Mouse (Mus musculus): ENCODE results near the gene Ttc27. TPM values are rescaled to one million over a fixed set of nuclear protein-coding genes. Genes with fewer than 3 reads are reported as not detected.

Gene Ttc27
- total and polyA plus RNA-seq, 2 experiments from 2014 or later: 12.2 to 12.9 TPM

DNA sequence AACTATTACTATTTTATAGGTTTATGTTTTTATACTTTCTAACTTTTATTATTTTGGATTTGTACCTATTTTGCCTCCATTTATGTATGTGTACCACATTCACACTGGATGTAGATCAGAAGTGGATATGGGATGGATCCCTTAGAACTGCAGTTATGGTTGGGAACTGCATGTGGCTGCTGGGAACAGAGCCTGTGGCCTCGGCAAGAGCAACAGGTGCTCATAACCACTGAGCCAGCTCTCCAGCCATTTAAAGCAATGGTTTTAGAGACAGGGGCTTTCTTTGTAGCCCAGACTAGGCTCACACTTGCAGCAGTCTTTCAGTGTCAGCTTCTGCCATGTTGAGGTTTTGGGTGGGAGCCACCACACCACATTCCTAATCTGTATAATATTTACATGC, 32.1 kb downstream of the Ttc27 start:
- DNase-seq (ENCODE audit: low spot score): no peak
- H3K4me3 ChIP-seq (ENCODE audit: low read length): no peak overlapping the region
- TF ChIP-seq CTCF (IDR thresholded peaks at IDR 0.05; ENCODE audit: low read depth): no peak
- no peaks in the 10 kb centered on the region for H3K9me3 ChIP-seq (ENCODE audit: low read length)
- 77% methylated on average over 1 of the region's 1 CpGs for WGBS
- no peaks in the 10 kb centered on the region; the same call in 1 of the 2 replicates for H3K36me3 ChIP-seq (ENCODE audit: insufficient read depth, low read length)
- no peak overlapping the region for H3K9ac ChIP-seq (replicated peaks; ENCODE audit: low read length)
- no peak for ATAC-seq
- no peak overlapping the region for H3K4me2 ChIP-seq (ENCODE audit: low read depth, low read length)
- no peak overlapping the region for H3K27ac ChIP-seq
- H3K4me1 ChIP-seq (ENCODE audit: insufficient read depth, low read length): no peaks in the 10 kb centered on the region
- H3K27me3 ChIP-seq (ENCODE audit: insufficient read depth, low read length): no peaks in the 10 kb centered on the region

DNA sequence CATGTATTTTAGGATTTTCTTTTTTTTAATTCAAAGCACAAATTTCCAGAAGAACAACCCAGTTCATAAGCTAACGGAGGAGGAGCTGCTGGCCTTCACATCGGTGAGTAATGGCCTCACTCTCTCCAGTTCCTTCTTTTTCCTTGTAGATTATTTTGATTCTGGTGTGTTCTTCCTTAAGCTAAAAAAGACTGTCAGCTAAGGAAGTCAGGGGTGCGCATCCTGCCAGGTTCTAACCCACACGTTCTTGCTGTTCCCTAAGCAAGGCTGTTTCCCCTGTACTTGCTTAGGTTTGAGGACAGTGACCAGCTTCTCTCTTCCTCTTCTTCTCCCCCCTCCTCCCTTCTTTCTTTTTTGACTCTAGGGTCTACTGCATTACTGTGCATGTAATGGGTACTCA, 33.5 kb downstream of the Ttc27 start:
- no peak for DNase-seq (ENCODE audit: low spot score)
- Histone ChIP-seq H3K27ac (no peak overlapping the region), H3K27me3 (ENCODE audit: insufficient read depth, low read length) (no peaks in the 10 kb centered on the region), H3K36me3 (ENCODE audit: insufficient read depth, low read length) (no peaks in the 10 kb centered on the region; the same call in 1 of the 2 replicates), H3K9me3 (ENCODE audit: low read length) (no peaks in the 10 kb centered on the region), H3K4me2 (ENCODE audit: low read depth, low read length) (no peak overlapping the region), H3K9ac (replicated peaks; ENCODE audit: low read length) (no peak overlapping the region), H3K4me3 (ENCODE audit: low read length) (no peak overlapping the region), H3K4me1 (ENCODE audit: insufficient read depth, low read length) (no peaks in the 10 kb centered on the region)
- WGBS: 86% methylated on average over 4 of the region's 4 CpGs
- no peak for TF ChIP-seq CTCF (IDR thresholded peaks at IDR 0.05; ENCODE audit: low read depth)
- ATAC-seq: no peak

DNA sequence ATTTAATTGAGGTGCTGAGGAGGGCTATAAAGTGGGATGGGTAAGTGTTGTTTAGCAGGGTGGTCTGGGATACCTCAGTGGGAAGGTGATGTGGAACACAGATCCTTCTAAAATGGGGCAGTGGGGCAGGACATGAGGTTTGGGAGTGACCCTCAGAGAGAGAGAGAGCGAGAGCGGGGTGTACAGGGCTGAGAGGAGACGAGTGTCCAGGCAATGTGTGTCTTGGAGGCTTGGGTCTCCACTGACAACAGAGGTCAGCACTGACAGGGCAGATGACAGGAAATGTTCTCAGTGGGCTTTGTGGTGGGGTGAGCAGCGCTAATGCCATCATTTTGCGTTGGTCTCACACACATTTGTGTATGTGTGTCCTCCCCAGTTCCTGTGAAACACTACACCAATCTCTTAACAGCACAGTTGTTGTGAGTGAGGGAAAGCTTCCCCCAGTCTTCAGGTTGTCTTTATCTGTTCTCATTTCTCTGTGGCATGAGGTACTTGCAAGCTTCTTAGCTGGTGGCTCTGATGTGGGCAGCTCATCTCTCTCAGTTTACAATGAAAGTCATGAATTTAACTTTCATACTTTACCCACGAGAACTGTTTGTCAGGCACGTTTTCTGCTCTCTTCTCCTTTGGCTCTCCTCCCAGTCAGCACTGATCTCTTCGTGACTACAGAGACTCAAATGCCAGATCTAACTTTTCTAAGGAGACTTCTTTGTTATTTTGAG, 35.5 kb downstream of the Ttc27 start:
- 76% methylated on average over 8 of the region's 8 CpGs for WGBS
- no peaks in the 10 kb centered on the region for H3K4me1 ChIP-seq (ENCODE audit: insufficient read depth, low read length)
- TF ChIP-seq CTCF (IDR thresholded peaks at IDR 0.05; ENCODE audit: low read depth): no peak
- H3K36me3 ChIP-seq (ENCODE audit: insufficient read depth, low read length): no peaks in the 10 kb centered on the region; the same call in 1 of the 2 replicates
- no peak overlapping the region for H3K9ac ChIP-seq (replicated peaks; ENCODE audit: low read length)
- no peaks in the 10 kb centered on the region for H3K27me3 ChIP-seq (ENCODE audit: insufficient read depth, low read length)
- no peak for DNase-seq (ENCODE audit: low spot score)
- no peak overlapping the region for H3K4me2 ChIP-seq (ENCODE audit: low read depth, low read length)
- H3K27ac ChIP-seq: no peak overlapping the region
- H3K9me3 ChIP-seq (ENCODE audit: low read length): no peaks in the 10 kb centered on the region
- H3K4me3 ChIP-seq (ENCODE audit: low read length): no peak overlapping the region
- ATAC-seq: no peak

DNA sequence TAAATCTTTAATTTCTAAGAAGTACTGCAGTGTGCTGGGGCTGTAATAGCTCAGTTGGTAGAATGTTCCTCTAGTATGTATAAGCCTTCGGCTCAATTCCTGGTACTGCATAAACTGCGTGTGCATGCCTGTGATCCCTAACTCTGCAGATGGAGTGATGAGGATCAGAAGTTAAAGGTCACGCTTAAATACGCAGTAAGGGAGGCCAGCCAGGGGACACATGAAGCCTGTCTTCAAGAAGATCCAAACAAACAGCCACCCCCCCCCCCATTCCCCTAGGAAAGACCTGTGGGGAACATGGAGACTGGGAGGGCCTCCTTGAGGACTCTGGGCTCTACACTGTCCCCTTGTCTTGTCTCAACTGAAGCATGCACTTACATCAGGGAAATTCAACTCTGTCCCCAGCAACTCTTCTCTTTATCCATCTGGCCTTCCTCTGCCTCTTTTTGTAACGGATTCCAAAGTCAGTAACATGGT, 36.1 kb downstream of the Ttc27 start:
- Histone ChIP-seq H3K9me3 (ENCODE audit: low read length) (no peaks in the 10 kb centered on the region), H3K4me3 (ENCODE audit: low read length) (no peak overlapping the region), H3K27me3 (ENCODE audit: insufficient read depth, low read length) (no peaks in the 10 kb centered on the region), H3K4me2 (ENCODE audit: low read depth, low read length) (no peak overlapping the region), H3K4me1 (ENCODE audit: insufficient read depth, low read length) (no peaks in the 10 kb centered on the region), H3K36me3 (ENCODE audit: insufficient read depth, low read length) (no peaks in the 10 kb centered on the region), H3K9ac (replicated peaks; ENCODE audit: low read length) (no peak overlapping the region), H3K27ac (no peak overlapping the region)
- ATAC-seq (no peak), DNase-seq (ENCODE audit: low spot score) (no peak)
- WGBS: 81% methylated on average over 5 of the region's 5 CpGs
- TF ChIP-seq CTCF (IDR thresholded peaks at IDR 0.05; ENCODE audit: low read depth): no peak

DNA sequence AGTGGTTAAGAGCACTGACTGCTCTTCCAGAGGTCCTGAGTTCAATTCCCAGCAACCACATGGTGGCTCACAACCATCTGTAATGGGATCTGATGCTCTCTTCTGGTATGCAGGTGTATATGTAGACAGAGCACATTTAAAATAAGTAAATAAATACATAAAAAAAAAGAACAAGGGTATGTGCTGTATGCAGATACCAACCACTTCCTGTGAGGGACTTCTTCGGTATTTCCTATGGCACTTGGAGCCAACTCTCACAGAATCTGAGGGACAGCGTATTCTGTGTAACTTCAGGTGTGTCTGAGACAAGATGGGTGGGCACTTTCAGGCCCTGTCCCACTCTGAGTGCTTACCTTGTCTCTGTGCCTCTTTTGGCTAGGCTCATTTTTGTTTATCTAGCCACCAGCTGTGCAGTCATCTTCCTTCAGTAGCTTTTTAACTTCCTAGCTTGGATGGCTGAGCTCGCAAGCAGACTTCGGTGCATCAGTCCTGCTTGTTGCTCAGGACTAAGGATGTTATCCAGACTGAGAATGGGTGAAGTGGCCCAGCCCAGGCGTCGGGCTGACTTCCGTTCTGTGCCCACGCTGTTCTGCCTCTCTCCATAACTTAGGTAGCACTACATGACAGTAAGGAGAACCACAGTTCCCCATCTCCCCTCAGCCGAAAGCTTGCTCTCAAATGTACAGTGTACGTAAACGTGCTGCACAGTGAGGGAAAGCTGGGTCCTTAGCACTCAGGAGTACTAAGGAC, 37.0 kb downstream of the Ttc27 start:
- WGBS: 95% methylated on average over 11 of the region's 11 CpGs

DNA sequence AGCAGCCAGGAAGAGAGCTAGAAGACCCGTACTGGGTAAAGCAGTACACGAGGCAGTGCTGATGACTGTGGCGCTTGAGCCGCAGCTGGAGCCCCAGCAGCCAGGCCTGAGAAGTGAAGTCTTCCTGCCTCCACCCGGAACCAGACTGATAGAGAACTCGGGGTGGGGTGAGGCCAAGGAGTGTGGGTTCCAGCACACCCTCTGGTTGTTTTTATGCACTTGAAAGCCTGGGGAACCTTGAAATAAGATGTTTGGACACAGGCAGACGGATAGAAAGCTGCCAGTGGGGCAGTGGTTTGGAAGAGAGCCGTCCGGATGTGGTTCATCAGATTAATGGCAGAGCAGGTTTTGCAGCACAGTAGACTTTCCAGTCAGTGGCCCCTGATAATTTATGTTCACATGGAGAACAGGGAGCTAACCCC, 51.9 kb downstream of the Ttc27 start:
- TF ChIP-seq CTCF (IDR thresholded peaks at IDR 0.05; ENCODE audit: low read depth): no peak
- Histone ChIP-seq H3K4me3 (ENCODE audit: low read length) (no peak overlapping the region), H3K9ac (replicated peaks; ENCODE audit: low read length) (no peak overlapping the region), H3K4me1 (ENCODE audit: insufficient read depth, low read length) (no peaks in the 10 kb centered on the region), H3K9me3 (ENCODE audit: low read length) (no peaks in the 10 kb centered on the region), H3K27me3 (ENCODE audit: insufficient read depth, low read length) (no peaks in the 10 kb centered on the region), H3K27ac (no peak overlapping the region), H3K36me3 (ENCODE audit: insufficient read depth, low read length) (no peaks in the 10 kb centered on the region), H3K4me2 (ENCODE audit: low read depth, low read length) (no peak overlapping the region)
- DNase-seq (ENCODE audit: low spot score) (no peak), ATAC-seq (no peak)
- WGBS: 84% methylated on average over 9 of the region's 9 CpGs

More for the DNA sequence above, 37.0 kb downstream of the Ttc27 start:
- H3K4me2 ChIP-seq (ENCODE audit: low read depth, low read length): no peak overlapping the region
- no peak overlapping the region for H3K27ac ChIP-seq
- no peaks in the 10 kb centered on the region for H3K4me1 ChIP-seq (ENCODE audit: insufficient read depth, low read length)
- no peaks in the 10 kb centered on the region for H3K36me3 ChIP-seq (ENCODE audit: insufficient read depth, low read length)
- no peak for TF ChIP-seq CTCF (IDR thresholded peaks at IDR 0.05; ENCODE audit: low read depth)
- H3K4me3 ChIP-seq (ENCODE audit: low read length): no peak overlapping the region
- ATAC-seq (no peak), DNase-seq (ENCODE audit: low spot score) (no peak)
- no peaks in the 10 kb centered on the region for H3K27me3 ChIP-seq (ENCODE audit: insufficient read depth, low read length)
- no peak overlapping the region for H3K9ac ChIP-seq (replicated peaks; ENCODE audit: low read length)
- no peaks in the 10 kb centered on the region for H3K9me3 ChIP-seq (ENCODE audit: low read length)

Data from hindbrain, postnatal 0 days (tissue).